Mouse (Mus musculus) liver, adult 2 months (tissue): ENCODE results near the gene Cdc40. TPM values are rescaled to one million over a fixed set of nuclear protein-coding genes. Genes with fewer than 3 reads are reported as not detected.

Source experiments
- DNase-seq: peaks from one replicate; pipeline ENCODE4 v3.0.0-alpha.2; 2011; ENCODE audit warnings: low read depth, low spot score; ENCODE audit errors: extremely low read depth
- H3K27ac ChIP-seq: fragments of 200-500 bp; replicated peaks from 2 replicates; pipeline ENCODE4 v1.5.1; 2012; ENCODE audit warnings: low read depth, mild to moderate bottlenecking, control low read depth, inconsistent platforms, low read length; ENCODE audit not compliant: insufficient read depth
- H3K27me3 ChIP-seq: fragments of 200-500 bp; 2 replicates; pipeline ENCODE4 v1.6.1; 2012; ENCODE audit warnings: mild to moderate bottlenecking, moderate library complexity, low read length, inconsistent platforms; ENCODE audit not compliant: control insufficient read depth, insufficient read depth
- H3K36me3 ChIP-seq: fragments of 200-500 bp; 2 replicates; pipeline ENCODE4 v1.6.1; 2012; ENCODE audit warnings: low read length, inconsistent platforms; ENCODE audit not compliant: control insufficient read depth, insufficient read depth
- H3K4me1 ChIP-seq: fragments of 200-500 bp; 2 replicates; pipeline ENCODE4 v1.6.1; 2011; ENCODE audit warnings: low read length; ENCODE audit not compliant: control insufficient read depth, insufficient read depth
- H3K4me3 ChIP-seq: fragments of 200-500 bp; 2 replicates; pipeline ENCODE4 v1.5.1; 2011; ENCODE audit warnings: low read depth, mild to moderate bottlenecking, control low read depth, low read length, moderate library complexity; ENCODE audit not compliant: insufficient read depth
- H3K79me2 ChIP-seq: fragments of 200-500 bp; 2 replicates; pipeline ENCODE4 v1.6.1; 2012; ENCODE audit warnings: inconsistent platforms, mild to moderate bottlenecking, low read length, moderate library complexity; ENCODE audit not compliant: control insufficient read depth, insufficient read depth
- H3K9ac ChIP-seq: fragments of 200-500 bp; 2 replicates; pipeline ENCODE4 v1.6.1; 2012; ENCODE audit warnings: low read depth, mild to moderate bottlenecking, control low read depth, inconsistent platforms, low read length
- CTCF ChIP-seq: fragments of 200-500 bp; IDR thresholded peaks from 2 replicates; pipeline ENCODE4 v1.5.1; 2011; ENCODE audit warnings: low read depth, low read length, control low read depth
- POLR2A ChIP-seq: fragments of 200-500 bp; IDR thresholded peaks from 2 replicates; pipeline ENCODE4 v1.6.1; 2011; ENCODE audit warnings: low read length, control low read depth; ENCODE audit not compliant: insufficient read depth; ENCODE audit errors: extremely low read depth
- WGBS: fragments of 180-500 bp; shearing (Covaris S2); methylation state at CpG from one replicate; pipeline ENCODE4 v1.1.7; 2018; 5-methylcytosine and 5-hydroxymethylcytosine counted together
- polyA plus RNA-seq: library from polyadenylated mRNA; depleted of rRNA; stranded (reverse); fragments of >200 nt; gene quantifications from 2 replicates; pipeline ENCODE4 v1.2.3, GENCODE M21; 2012; rRNA removed
- total RNA-seq: library from RNA; depleted of rRNA; stranded (reverse); fragments of >200 nt; gene quantifications from 2 replicates; pipeline ENCODE4 v1.2.3, GENCODE M21; 2014; rRNA removed

Gene Cdc40
- total and polyA plus RNA-seq, 2 experiments: 12.8 to 15.9 TPM

- DNase-seq: no peak
- Histone ChIP-seq H3K79me2 (no peaks in the 10 kb centered on the region), H3K9ac (no peak overlapping the region), H3K36me3 (no peaks in the 10 kb centered on the region), H3K27ac (no peak overlapping the region), H3K27me3 (no peaks in the 10 kb centered on the region), H3K4me3 (no peak overlapping the region), H3K4me1 (no peaks in the 10 kb centered on the region)
- 82% methylated on average over 3 of the region's 3 CpGs for WGBS
- TF ChIP-seq POLR2A (no peak), CTCF (no peak)
Measured at GRCm38 (mm10) chr10:40792115-40792514, 91.0 kb downstream of the Cdc40 start.

- H3K27ac ChIP-seq: no peak overlapping the region
- H3K36me3 ChIP-seq: no peaks in the 10 kb centered on the region
- DNase-seq: peak; percentile 70
- H3K27me3 ChIP-seq: no peaks in the 10 kb centered on the region
- H3K4me3 ChIP-seq: no peak overlapping the region
- 37% methylated on average over 3 of the region's 3 CpGs for WGBS
- H3K4me1 ChIP-seq: no peaks in the 10 kb centered on the region
- H3K79me2 ChIP-seq: no peaks in the 10 kb centered on the region
- H3K9ac ChIP-seq: no peak overlapping the region
- no peak for TF ChIP-seq CTCF
- TF ChIP-seq POLR2A: no peak
Measured at GRCm38 (mm10) chr10:40790406-40790805, 92.7 kb downstream of the Cdc40 start.

Other genes starting within 250 kb of the Cdc40 start
- 0.07 TPM in 1 of 2 replicates, not detected in the other for gene Mettl24, start 200.0 kb downstream of the Cdc40 start, total RNA-seq
- gene Mettl24, start 200.0 kb downstream of the Cdc40 start, polyA plus RNA-seq: 0.09 TPM in 1 of 2 replicates, not detected in the other
- gene Wasf1, start 164 bp upstream of the Cdc40 start, total RNA-seq: 0.54 and 0.55 TPM in 2 replicates
- 0.69 and 0.77 TPM in 2 replicates for gene Wasf1, start 164 bp upstream of the Cdc40 start, polyA plus RNA-seq
- gene Gpr6, start 189.0 kb upstream of the Cdc40 start, total RNA-seq: not detected in 2 replicates
- not detected in 2 replicates for gene Gpr6, start 189.0 kb upstream of the Cdc40 start, polyA plus RNA-seq